Mouse (Mus musculus) NIH3T3 (cell line): ENCODE measurements around the gene 1700013H16Rik.

ENCODE experiments used
- DNase-seq: peaks from one replicate; pipeline ENCODE4 v3.0.0-alpha.2; 2012; ENCODE audit warnings: low read depth

Gene 1700013H16Rik

GRCm38 (mm10) chrX:53757736-53758135 is at the start of gene 1700013H16Rik:
1700013H16Rik (minus strand) TSS chrX:53757831.
- no peak for DNase-seq

- peak; percentile 59 for DNase-seq
Measured at GRCm38 (mm10) chrX:53799074-53799473, 41.4 kb upstream of the 1700013H16Rik start.

- peak; percentile 67 for DNase-seq
Measured at GRCm38 (mm10) chrX:53797519-53797918, 39.9 kb upstream of the 1700013H16Rik start, which contains the start of gene Xlr. Xlr (minus strand) TSS chrX:53797706.

- DNase-seq = no peak
Measured at GRCm38 (mm10) chrX:53776276-53776675, 18.6 kb upstream of the 1700013H16Rik start, which contains the start of gene Zfp36l3. Zfp36l3 (minus strand) TSS chrX:53776394.

- DNase-seq = no peak
Measured at GRCm38 (mm10) chrX:53752851-53753250, 4.8 kb downstream of the 1700013H16Rik start.

GRCm38 (mm10) chrX:53728967-53729366 is 28.7 kb downstream of the 1700013H16Rik start:
- no peak for DNase-seq

- no peak for DNase-seq
Measured at GRCm38 (mm10) chrX:53724596-53724995, 33.0 kb downstream of the 1700013H16Rik start, which contains the start of gene 4930502E18Rik. 4930502E18Rik (plus strand) TSS chrX:53724826.

GRCm38 (mm10) chrX:53716323-53717182 is 41.1 kb downstream of the 1700013H16Rik start:
- DNase-seq = no peak

GRCm38 (mm10) chrX:53715942-53716322 is 41.7 kb downstream of the 1700013H16Rik start:
- DNase-seq = no peak

- DNase-seq = no peak
Measured at GRCm38 (mm10) chrX:53702673-53703072, 55.0 kb downstream of the 1700013H16Rik start.

GRCm38 (mm10) chrX:53699225-53699624 is 58.4 kb downstream of the 1700013H16Rik start:
- DNase-seq = no peak

- DNase-seq = no peak
Measured at GRCm38 (mm10) chrX:53694008-53694777, 63.4 kb downstream of the 1700013H16Rik start.

- no peak for DNase-seq
Measured at GRCm38 (mm10) chrX:53693141-53693540, 64.5 kb downstream of the 1700013H16Rik start.
